9 mouse cellular contexts compared by ENCODE assay signal in the genomic region with DNA sequence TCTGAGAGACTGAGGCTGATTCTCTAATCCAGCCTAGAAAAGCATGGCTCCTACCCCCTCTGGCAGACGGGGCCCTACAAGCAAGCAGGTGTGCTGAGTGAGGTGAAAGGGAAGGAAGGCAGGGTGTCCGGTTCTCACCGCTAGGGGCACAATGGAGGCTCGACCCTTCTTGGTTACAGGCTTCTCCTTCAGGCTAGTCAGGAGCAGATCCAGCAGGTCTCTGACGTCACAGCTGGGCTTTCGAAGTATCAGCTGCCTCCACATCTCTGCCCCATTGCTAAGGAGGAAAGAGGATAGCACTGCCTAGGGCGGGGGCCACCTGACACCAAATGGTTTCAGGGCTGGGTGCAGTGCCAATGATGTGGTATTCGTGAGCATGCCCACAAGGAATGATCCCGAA. TPM values are rescaled to one million over a fixed set of nuclear protein-coding genes. Genes with fewer than 3 reads are reported as not detected.
DNase-seq lines count a peak whose midpoint lies in the region; ATAC-seq and TF ChIP-seq lines count a peak whose summit lies in the region.
"Had no signal": no experiment of that assay in that cellular context is flagged by ENCODE, and none has a peak within 500 bp of the region (broad histone marks: within the 10 kb centered on the region; RNA-seq: fewer than 3 reads in every experiment).

No protein-coding gene starts in this region.

- H3K36me3 ChIP-seq in heart, adult 2 months (ENCODE audit: control insufficient read depth, insufficient read depth, low read length): no peaks in the 10 kb centered on the region
- no peaks in the 10 kb centered on the region for H3K36me3 ChIP-seq in heart, embryonic 11.5 days (ENCODE audit: control insufficient read depth, insufficient read depth, low read length)
- H3K36me3 ChIP-seq in intestine, embryonic 15.5 days: no peaks in the 10 kb centered on the region
- H3K36me3 ChIP-seq in lung, embryonic 15.5 days: no peaks in the 10 kb centered on the region
- H3K36me3 ChIP-seq: limb, embryonic 15.5 days had no signal

- no peak for TF ChIP-seq POLR2A in heart, adult 2 months (IDR thresholded peaks at IDR 0.05; ENCODE audit: insufficient read depth, low read depth, low read length)
- no peak for TF ChIP-seq POLR2A in embryonic fibroblast, embryonic 13.5 days (IDR thresholded peaks at IDR 0.05; ENCODE audit: low read depth, low read length)

- H3K79me2 ChIP-seq in heart, adult 2 months (replicated peaks; ENCODE audit: control insufficient read depth, insufficient read depth, low read length): no peaks in the 10 kb centered on the region

- H3K4me2 ChIP-seq in heart, embryonic 11.5 days: no peak overlapping the region
- no peak overlapping the region for H3K4me2 ChIP-seq in intestine, embryonic 15.5 days (replicated peaks)
- H3K4me2 ChIP-seq in lung, embryonic 15.5 days: no peak overlapping the region
- H3K4me2 ChIP-seq: limb, embryonic 15.5 days had no signal

- no peak overlapping the region for H3K4me3 ChIP-seq in heart, adult 2 months
- no peak overlapping the region for H3K4me3 ChIP-seq in heart, embryonic 11.5 days (ENCODE audit: low read depth, low read length)
- no peak overlapping the region for H3K4me3 ChIP-seq in embryonic fibroblast, embryonic 13.5 days (ENCODE audit: insufficient read depth, low read length)
- H3K4me3 ChIP-seq in intestine, embryonic 15.5 days (replicated peaks): no peak overlapping the region
- H3K4me3 ChIP-seq in lung, embryonic 15.5 days: no peak overlapping the region
- H3K4me3 ChIP-seq: limb, embryonic 15.5 days had no signal

- peak; percentile 49 for TF ChIP-seq CTCF in heart, adult 2 months (IDR thresholded peaks at IDR 0.05)
- peak; percentile 77; the same call in 1 of the 2 replicates for TF ChIP-seq CTCF in embryonic fibroblast, embryonic 13.5 days (IDR thresholded peaks at IDR 0.05; ENCODE audit: borderline replicate concordance, insufficient read depth, low read length)

- intact Hi-C loops in heart, adult 2 months (cut with DNase I): no loop called here

- TF ChIP-seq EP300 in heart, adult 2 months (IDR thresholded peaks at IDR 0.05; ENCODE audit: insufficient read depth, low read depth, low read length): no peak

- H3K27me3 ChIP-seq in heart, adult 2 months (ENCODE audit: control insufficient read depth, insufficient read depth, low read length): no peaks in the 10 kb centered on the region
- peaks cover 17% of the 10 kb centered on the region for H3K27me3 ChIP-seq in heart, embryonic 11.5 days (ENCODE audit: control insufficient read depth, insufficient read depth, low read length)
- no peaks in the 10 kb centered on the region for H3K27me3 ChIP-seq in intestine, embryonic 15.5 days (replicated peaks)
- H3K27me3 ChIP-seq in lung, embryonic 15.5 days: no peaks in the 10 kb centered on the region

- H3K9me3 ChIP-seq in heart, embryonic 11.5 days (replicated peaks; ENCODE audit: control insufficient read depth, low read length): no peaks in the 10 kb centered on the region
- H3K9me3 ChIP-seq in intestine, embryonic 15.5 days: no peaks in the 10 kb centered on the region
- no peaks in the 10 kb centered on the region for H3K9me3 ChIP-seq in lung, embryonic 15.5 days
- H3K9me3 ChIP-seq: limb, embryonic 15.5 days had no signal

- no peak overlapping the region for H3K9ac ChIP-seq in heart, adult 2 months (ENCODE audit: low read depth, low read length)
- H3K9ac ChIP-seq in heart, embryonic 11.5 days (ENCODE audit: low read depth, low read length): no peak overlapping the region
- no peak overlapping the region for H3K9ac ChIP-seq in intestine, embryonic 15.5 days
- no peak overlapping the region for H3K9ac ChIP-seq in lung, embryonic 15.5 days
- H3K9ac ChIP-seq: limb, embryonic 15.5 days had no signal

- 23% methylated on average over 9 of the region's 9 CpGs for WGBS in heart, adult 2 months
- 18% methylated on average over 9 of the region's 9 CpGs for WGBS in heart, embryonic 11.5 days (ENCODE audit: insufficient replicate concordance)
- 18% methylated on average over 9 of the region's 9 CpGs for WGBS in intestine, embryonic 15.5 days
- 19% methylated on average over 9 of the region's 9 CpGs for WGBS in lung, embryonic 15.5 days

- no peak for DNase-seq in heart, adult 2 months
- peak; percentile 85 for DNase-seq in ES-CJ7 (ENCODE audit: low read depth, low spot score)
- peak; percentile 42 for DNase-seq in right cerebral cortex, postnatal 14 days
- no peak for DNase-seq in urinary bladder, postnatal 10 days (ENCODE audit: low spot score)

- no peaks in the 10 kb centered on the region for H3K4me1 ChIP-seq in heart, adult 2 months (ENCODE audit: control insufficient read depth, insufficient read depth, low read length)
- no peaks in the 10 kb centered on the region for H3K4me1 ChIP-seq in heart, embryonic 11.5 days (ENCODE audit: control insufficient read depth, insufficient read depth, low read length)
- no peaks in the 10 kb centered on the region for H3K4me1 ChIP-seq in embryonic fibroblast, embryonic 13.5 days (ENCODE audit: control insufficient read depth, insufficient read depth, low read length)
- H3K4me1 ChIP-seq in intestine, embryonic 15.5 days (replicated peaks): peaks cover 12% of the 10 kb centered on the region; the same call in 1 of the 2 replicates
- H3K4me1 ChIP-seq in lung, embryonic 15.5 days: no peaks in the 10 kb centered on the region

- ATAC-seq in heart, embryonic 11.5 days (replicated peaks; ENCODE audit: insufficient number of reproducible peaks, low FRiP score, low TSS enrichment): no peak; the same call in 1 of the 2 replicates
- ATAC-seq in intestine, embryonic 15.5 days: peak; percentile 56
- ATAC-seq in lung, embryonic 15.5 days (ENCODE audit: borderline replicate concordance, extremely low read depth, low FRiP score, low TSS enrichment): peak; percentile 13; the same call in 1 of the 2 replicates

- H3K27ac ChIP-seq in heart, adult 2 months: no peak overlapping the region
- H3K27ac ChIP-seq in heart, embryonic 11.5 days (ENCODE audit: low read depth, low read length): no peak overlapping the region
- no peak overlapping the region for H3K27ac ChIP-seq in embryonic fibroblast, embryonic 13.5 days (ENCODE audit: insufficient read depth, low read length)
- no peak overlapping the region for H3K27ac ChIP-seq in intestine, embryonic 15.5 days
- no peak overlapping the region for H3K27ac ChIP-seq in lung, embryonic 15.5 days
- H3K27ac ChIP-seq: limb, embryonic 15.5 days had no signal

RNA-seq across cellular contexts. Expression of gene Ttc4, which starts 21.2 kb away (rescaled TPM):
- total RNA-seq in heart, adult 2 months (2021): 10 to 100 TPM; 16.9 to 18.5 TPM
- 28.7 and 43.8 TPM in 2 replicates for polyA plus RNA-seq in heart, adult 2 months (2012; rRNA removed)
- polyA plus RNA-seq in heart, embryonic 11.5 days (2014; fragmentation: Nextera tagmentation; extraction: Ambion mirVana): 54.2 and 62.5 TPM in 2 replicates
- polyA plus RNA-seq in embryonic fibroblast, embryonic 13.5 days (2011; ENCODE audit: insufficient read length, low read depth, missing spikeins): 43.5 and 45.1 TPM in 2 replicates
- polyA plus RNA-seq in intestine, embryonic 15.5 days (2015; fragmentation: Nextera tagmentation; extraction: Ambion mirVana): 72.0 and 73.4 TPM in 2 replicates
- polyA plus RNA-seq in lung, embryonic 15.5 days (2015; fragmentation: Nextera tagmentation; extraction: Ambion mirVana): 84.2 and 91.5 TPM in 2 replicates

RNA-seq across cellular contexts. Expression of gene Mroh7, which starts 30.7 kb away (rescaled TPM):
- total RNA-seq in heart, adult 2 months (2021): under 1 TPM; 0.29 to 0.34 TPM
- polyA plus RNA-seq in heart, adult 2 months (2012; rRNA removed): 1.00 and 1.2 TPM in 2 replicates
- polyA plus RNA-seq in heart, embryonic 11.5 days (2014; fragmentation: Nextera tagmentation; extraction: Ambion mirVana): 0.17 and 0.38 TPM in 2 replicates
- not detected in 2 replicates for polyA plus RNA-seq in embryonic fibroblast, embryonic 13.5 days (2011; ENCODE audit: insufficient read length, low read depth, missing spikeins)
- polyA plus RNA-seq in intestine, embryonic 15.5 days (2015; fragmentation: Nextera tagmentation; extraction: Ambion mirVana): 0.16 and 0.38 TPM in 2 replicates
- 0.24 and 0.55 TPM in 2 replicates for polyA plus RNA-seq in lung, embryonic 15.5 days (2015; fragmentation: Nextera tagmentation; extraction: Ambion mirVana)

RNA-seq across cellular contexts. Expression of gene Fam151a, which starts 33.7 kb away (rescaled TPM):
- total RNA-seq in heart, adult 2 months (2021): under 1 TPM; 0.23 to 0.31 TPM
- 0.31 and 0.41 TPM in 2 replicates for polyA plus RNA-seq in heart, adult 2 months (2012; rRNA removed)
- 0.11 TPM in 1 of 2 replicates, not detected in the other for polyA plus RNA-seq in heart, embryonic 11.5 days (2014; fragmentation: Nextera tagmentation; extraction: Ambion mirVana)
- not detected in 2 replicates for polyA plus RNA-seq in embryonic fibroblast, embryonic 13.5 days (2011; ENCODE audit: insufficient read length, low read depth, missing spikeins)
- 1.2 and 1.3 TPM in 2 replicates for polyA plus RNA-seq in intestine, embryonic 15.5 days (2015; fragmentation: Nextera tagmentation; extraction: Ambion mirVana)
- polyA plus RNA-seq in lung, embryonic 15.5 days (2015; fragmentation: Nextera tagmentation; extraction: Ambion mirVana): 0.19 and 0.30 TPM in 2 replicates

RNA-seq across cellular contexts. Expression of gene Pars2, which starts 49.1 kb away (rescaled TPM):
- total RNA-seq in heart, adult 2 months (2021): 1 to 10 TPM; 4.9 to 5.9 TPM
- 6.7 and 11.5 TPM in 2 replicates for polyA plus RNA-seq in heart, adult 2 months (2012; rRNA removed)
- polyA plus RNA-seq in heart, embryonic 11.5 days (2014; fragmentation: Nextera tagmentation; extraction: Ambion mirVana): 11.3 and 12.2 TPM in 2 replicates
- 4.6 and 5.8 TPM in 2 replicates for polyA plus RNA-seq in embryonic fibroblast, embryonic 13.5 days (2011; ENCODE audit: insufficient read length, low read depth, missing spikeins)
- polyA plus RNA-seq in intestine, embryonic 15.5 days (2015; fragmentation: Nextera tagmentation; extraction: Ambion mirVana): 14.5 and 15.0 TPM in 2 replicates
- 12.9 and 13.5 TPM in 2 replicates for polyA plus RNA-seq in lung, embryonic 15.5 days (2015; fragmentation: Nextera tagmentation; extraction: Ambion mirVana)

Comparison
In these comparisons a context has a peak if more than half of its experiments do, and no peak if none do; other contexts are left out.
1. DNase-seq: peak in ES-CJ7 (single experiment) and right cerebral cortex, postnatal 14 days (single experiment); none in heart, adult 2 months (0 of 2) and urinary bladder, postnatal 10 days (single experiment).